Mouse (Mus musculus): ENCODE measurements around the gene Gm10961. TPM values are rescaled to one million over a fixed set of nuclear protein-coding genes. Genes with fewer than 3 reads are reported as not detected.
A peak's percentile ranks its signal among the peaks of the same experiment; 100 is the strongest.

The Gm10961 gene
- polyA plus RNA-seq, 1 experiment from 2014 or later: not detected

GRCm38 (mm10) chr3:107619911-107620310 is 11.2 kb upstream of the Gm10961 start:
- Histone ChIP-seq H3K36me3 (peaks cover 96% of the 10 kb centered on the region), H3K4me1 (no peaks in the 10 kb centered on the region), H3K4me3 (replicated peaks) (no peak overlapping the region), H3K27me3 (replicated peaks) (no peaks in the 10 kb centered on the region), H3K4me2 (no peak overlapping the region), H3K9ac (replicated peaks) (no peak overlapping the region), H3K9me3 (replicated peaks) (no peaks in the 10 kb centered on the region), H3K27ac (replicated peaks) (no peak overlapping the region)
- no peak for ATAC-seq (ENCODE audit: low FRiP score)
- WGBS: 90% methylated on average over 6 of the region's 6 CpGs

GRCm38 (mm10) chr3:107621286-107622075 is 9.6 kb upstream of the Gm10961 start:
- no peak for ATAC-seq (ENCODE audit: low FRiP score)
- Histone ChIP-seq H3K27me3 (replicated peaks) (no peaks in the 10 kb centered on the region), H3K4me1 (no peaks in the 10 kb centered on the region), H3K4me3 (replicated peaks) (no peak overlapping the region), H3K9ac (replicated peaks) (no peak overlapping the region), H3K4me2 (no peak overlapping the region), H3K27ac (replicated peaks) (no peak overlapping the region), H3K36me3 (peaks cover 96% of the 10 kb centered on the region), H3K9me3 (replicated peaks) (no peaks in the 10 kb centered on the region)
- whole genome bisulfite sequencing: 91% methylated on average over 21 of the region's 21 CpGs

DNA sequence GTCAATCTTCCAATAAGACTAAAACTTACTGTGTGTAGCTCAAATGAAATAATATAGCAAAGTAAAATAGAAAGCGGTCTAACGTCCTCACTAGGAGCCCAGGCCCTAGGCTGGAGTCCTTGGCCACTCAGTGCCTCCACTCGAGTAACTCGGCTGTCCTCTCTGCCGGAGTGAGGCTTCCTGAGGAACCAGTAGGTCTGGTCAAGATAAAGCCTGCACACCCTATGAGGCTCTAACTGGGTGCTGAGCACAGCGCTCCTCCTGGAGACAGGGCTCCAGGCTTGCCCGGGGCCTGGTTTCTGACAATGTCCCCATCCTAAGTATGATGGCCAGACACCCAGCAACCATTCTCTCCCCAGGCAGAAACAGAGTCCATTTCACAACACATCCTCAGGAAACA is 8.6 kb upstream of the Gm10961 start:
- Histone ChIP-seq H3K36me3 (peaks cover 96% of the 10 kb centered on the region), H3K9me3 (replicated peaks) (no peaks in the 10 kb centered on the region), H3K9ac (replicated peaks) (no peak overlapping the region), H3K4me2 (no peak overlapping the region), H3K4me1 (peaks cover 4% of the 10 kb centered on the region; the same call in 1 of the 2 replicates), H3K27ac (replicated peaks) (no peak overlapping the region), H3K4me3 (replicated peaks) (no peak overlapping the region), H3K27me3 (replicated peaks) (no peaks in the 10 kb centered on the region)
- no peak for ATAC-seq (ENCODE audit: low FRiP score)
- WGBS: 97% methylated on average over 7 of the region's 7 CpGs

DNA sequence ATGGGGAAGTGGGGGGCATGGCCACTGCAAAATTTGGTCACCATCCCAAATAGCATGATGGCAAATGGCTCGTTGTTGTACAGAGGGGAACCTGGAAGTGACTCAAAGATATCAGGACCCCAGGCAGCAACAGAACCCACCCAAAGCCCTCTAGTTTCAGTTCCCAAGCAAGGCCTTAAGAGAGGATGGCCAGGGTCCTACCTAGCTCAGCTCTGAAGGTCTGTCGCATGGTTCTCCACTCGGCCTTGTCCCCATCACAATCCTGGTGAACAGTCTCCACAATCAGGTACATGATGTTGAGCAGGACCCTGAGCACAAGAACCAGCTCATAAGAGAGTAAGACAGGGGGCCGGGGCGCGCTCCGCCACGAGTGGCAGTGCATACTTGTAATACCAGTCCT is 6.7 kb upstream of the Gm10961 start:
- Histone ChIP-seq H3K27ac (replicated peaks) (no peak overlapping the region), H3K27me3 (replicated peaks) (no peaks in the 10 kb centered on the region), H3K36me3 (peaks cover 89% of the 10 kb centered on the region), H3K4me2 (no peak overlapping the region), H3K4me3 (replicated peaks) (no peak overlapping the region), H3K9ac (replicated peaks) (no peak overlapping the region), H3K4me1 (peaks cover 10% of the 10 kb centered on the region), H3K9me3 (replicated peaks) (no peaks in the 10 kb centered on the region)
- WGBS: 98% methylated on average over 8 of the region's 8 CpGs
- ATAC-seq (ENCODE audit: low FRiP score): no peak

DNA sequence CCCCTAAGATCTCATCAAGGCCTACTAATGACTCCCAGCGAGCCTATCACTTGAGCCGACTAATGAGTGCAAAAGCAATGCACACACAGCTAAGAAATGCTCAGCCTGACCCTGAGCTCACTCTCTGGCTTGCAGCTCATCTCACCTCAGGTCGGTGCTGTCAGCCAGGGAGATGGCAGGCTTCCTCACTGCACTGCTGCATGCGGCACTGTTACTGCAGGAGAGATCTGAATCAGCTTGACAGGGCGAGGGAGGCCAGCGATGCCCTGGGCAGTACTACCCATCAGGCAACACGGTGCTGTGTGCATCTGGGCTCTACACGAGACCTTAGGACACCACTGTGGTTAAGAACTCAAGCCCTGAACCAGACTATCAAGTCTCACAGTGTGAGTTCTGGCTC is 5.6 kb upstream of the Gm10961 start:
- Histone ChIP-seq H3K27ac (replicated peaks) (no peak overlapping the region), H3K4me3 (replicated peaks) (no peak overlapping the region), H3K4me1 (peaks cover 21% of the 10 kb centered on the region), H3K27me3 (replicated peaks) (no peaks in the 10 kb centered on the region), H3K4me2 (no peak overlapping the region), H3K9ac (replicated peaks) (no peak overlapping the region), H3K9me3 (replicated peaks) (no peaks in the 10 kb centered on the region), H3K36me3 (peaks cover 81% of the 10 kb centered on the region)
- no peak for ATAC-seq (ENCODE audit: low FRiP score)
- 91% methylated on average over 8 of the region's 8 CpGs for WGBS

DNA sequence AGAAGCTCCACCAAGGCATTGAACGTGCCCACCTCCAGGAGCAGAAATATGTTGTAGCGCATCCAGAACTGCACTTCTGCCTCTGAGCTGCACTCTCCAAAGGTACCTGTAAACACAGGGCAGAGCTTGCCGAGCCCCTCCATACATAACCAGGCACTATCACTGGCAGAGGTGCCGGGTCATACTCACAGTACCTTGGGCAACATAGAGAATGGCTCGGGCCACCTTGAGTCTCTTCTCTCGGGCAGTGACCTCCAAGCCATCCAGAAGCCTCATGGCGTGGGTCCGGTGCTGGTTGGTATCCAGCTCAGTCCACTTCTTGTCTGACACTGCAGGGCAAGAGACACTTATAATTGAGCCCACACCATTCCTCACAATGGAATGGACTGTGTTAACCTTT is 4.4 kb upstream of the Gm10961 start:
- Histone ChIP-seq H3K4me2 (no peak overlapping the region), H3K27me3 (replicated peaks) (no peaks in the 10 kb centered on the region), H3K4me1 (peaks cover 24% of the 10 kb centered on the region), H3K4me3 (replicated peaks) (no peak overlapping the region), H3K27ac (replicated peaks) (no peak overlapping the region), H3K36me3 (peaks cover 69% of the 10 kb centered on the region), H3K9ac (replicated peaks) (no peak overlapping the region), H3K9me3 (replicated peaks) (no peaks in the 10 kb centered on the region)
- ATAC-seq (ENCODE audit: low FRiP score): no peak
- 98% methylated on average over 8 of the region's 8 CpGs for whole genome bisulfite sequencing

GRCm38 (mm10) chr3:107627641-107628040 is 3.5 kb upstream of the Gm10961 start:
- no peaks in the 10 kb centered on the region for H3K27me3 ChIP-seq (replicated peaks)
- 93% methylated on average over 7 of the region's 7 CpGs for WGBS
- peaks cover 27% of the 10 kb centered on the region for H3K4me1 ChIP-seq
- no peak overlapping the region for H3K27ac ChIP-seq (replicated peaks)
- ATAC-seq (ENCODE audit: low FRiP score): no peak
- H3K36me3 ChIP-seq: peaks cover 60% of the 10 kb centered on the region
- no peak overlapping the region for H3K4me3 ChIP-seq (replicated peaks)
- H3K9me3 ChIP-seq (replicated peaks): no peaks in the 10 kb centered on the region
- H3K4me2 ChIP-seq: no peak overlapping the region
- no peak overlapping the region for H3K9ac ChIP-seq (replicated peaks)

- ATAC-seq (ENCODE audit: low FRiP score): no peak
- Histone ChIP-seq H3K4me3 (replicated peaks) (no peak overlapping the region), H3K9ac (replicated peaks) (no peak overlapping the region), H3K4me1 (peaks cover 27% of the 10 kb centered on the region), H3K27ac (replicated peaks) (no peak overlapping the region), H3K27me3 (replicated peaks) (no peaks in the 10 kb centered on the region), H3K4me2 (no peak overlapping the region), H3K9me3 (replicated peaks) (no peaks in the 10 kb centered on the region), H3K36me3 (peaks cover 51% of the 10 kb centered on the region)
- WGBS: 96% methylated on average over 2 of the region's 2 CpGs
Measured at GRCm38 (mm10) chr3:107628551-107628950, 2.6 kb upstream of the Gm10961 start.

- Histone ChIP-seq H3K9ac (replicated peaks) (no peak overlapping the region), H3K27ac (replicated peaks) (no peak overlapping the region), H3K27me3 (replicated peaks) (no peaks in the 10 kb centered on the region), H3K9me3 (replicated peaks) (no peaks in the 10 kb centered on the region), H3K36me3 (peaks cover 43% of the 10 kb centered on the region), H3K4me3 (replicated peaks) (no peak overlapping the region), H3K4me1 (peaks cover 27% of the 10 kb centered on the region), H3K4me2 (0 out of 2 replicates have a peak overlapping the region, but pooled peaks have one; percentile 72)
- WGBS: 93% methylated on average over 4 of the region's 4 CpGs
- no peak for ATAC-seq (ENCODE audit: low FRiP score)
Measured at GRCm38 (mm10) chr3:107629411-107629810, 1.7 kb upstream of the Gm10961 start.

DNA sequence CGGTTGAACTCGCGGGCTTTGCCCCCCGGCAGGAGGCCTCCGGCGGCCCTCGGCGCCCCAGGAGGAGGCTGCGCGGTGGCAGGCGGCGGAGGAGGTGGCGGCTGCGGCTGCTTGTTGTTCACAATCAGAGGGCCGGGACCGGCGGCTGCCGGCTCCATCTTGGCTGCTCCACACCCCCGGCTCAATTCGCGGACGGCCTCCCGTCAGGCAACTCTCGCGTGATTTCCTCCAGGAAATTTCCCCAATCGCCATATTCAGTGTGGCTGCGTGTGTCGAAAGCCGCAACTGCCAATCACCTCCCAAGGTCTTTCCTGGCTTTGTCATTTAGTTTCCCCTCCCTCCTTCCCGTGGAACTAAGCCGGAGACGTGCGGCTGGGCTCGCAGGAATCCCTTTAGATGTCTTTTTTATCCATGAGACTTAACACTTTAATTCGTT is 419 bp downstream of the Gm10961 start, which contains the start of gene Strip1:
Gene Strip1 (minus strand): TSS at position 172 of the 436 bp plus-strand sequence.
- Histone ChIP-seq H3K4me3 (replicated peaks) (peak within 1 kb of the TSS; percentile 94), H3K36me3 (peaks cover 21% of the 10 kb centered on the region), H3K27ac (replicated peaks) (peak within 1 kb of the TSS; percentile 99), H3K4me2 (peak within 1 kb of the TSS; percentile 72), H3K27me3 (replicated peaks) (no peaks in the 10 kb centered on the region), H3K9ac (replicated peaks) (peak within 1 kb of the TSS; percentile 100), H3K4me1 (peaks cover 27% of the 10 kb centered on the region), H3K9me3 (replicated peaks) (no peaks in the 10 kb centered on the region)
- WGBS: under 1% methylated on average over 35 of the region's 35 CpGs
- ATAC-seq (ENCODE audit: low FRiP score): peak; percentile 97

DNA sequence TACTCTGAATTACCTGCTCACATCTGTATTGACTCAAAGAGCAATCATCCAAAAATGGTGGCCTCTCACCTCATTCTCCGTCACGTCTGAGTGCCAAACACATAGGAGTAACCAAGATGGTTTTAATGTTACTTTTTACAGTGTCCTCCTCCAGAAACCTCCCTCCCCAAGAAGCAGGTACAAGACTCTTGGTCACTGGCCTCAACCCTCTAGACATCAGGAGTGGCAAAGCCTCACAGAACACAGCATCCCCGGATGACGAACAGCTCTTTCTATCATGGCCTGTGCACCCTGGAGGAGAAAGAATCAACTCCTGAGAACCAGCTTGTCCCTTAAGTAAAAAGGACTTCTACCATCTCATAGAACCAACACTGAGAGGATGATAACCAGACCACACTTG is 1.7 kb downstream of the Gm10961 start:
- Histone ChIP-seq H3K4me1 (peaks cover 23% of the 10 kb centered on the region), H3K27me3 (replicated peaks) (no peaks in the 10 kb centered on the region), H3K36me3 (peaks cover 9% of the 10 kb centered on the region), H3K9me3 (replicated peaks) (no peaks in the 10 kb centered on the region), H3K4me3 (replicated peaks) (no peak overlapping the region), H3K27ac (replicated peaks) (no peak overlapping the region), H3K9ac (replicated peaks) (no peak overlapping the region), H3K4me2 (no peak overlapping the region)
- 91% methylated on average over 4 of the region's 4 CpGs for WGBS
- no peak for ATAC-seq (ENCODE audit: low FRiP score)

DNA sequence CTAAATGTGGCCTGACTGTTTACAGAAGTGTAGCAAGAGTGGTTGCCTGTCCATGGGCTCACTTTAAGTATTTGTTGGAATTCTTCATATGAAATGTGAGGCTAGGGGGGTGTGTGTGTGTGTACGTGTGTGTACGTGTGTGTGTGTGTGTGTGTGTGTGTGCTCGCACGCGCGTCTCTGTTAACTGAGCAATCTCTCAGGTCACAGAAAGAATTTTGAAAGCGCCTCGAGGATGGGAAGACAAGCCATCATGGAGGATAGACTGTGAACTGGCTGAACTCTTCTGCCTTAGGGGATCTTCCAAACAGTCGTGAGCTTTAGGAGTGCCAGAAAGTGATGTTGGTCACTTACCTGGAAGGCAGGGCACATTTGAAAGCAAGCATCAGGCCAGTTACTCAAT is 2.8 kb downstream of the Gm10961 start:
- H3K4me3 ChIP-seq (replicated peaks): no peak overlapping the region
- H3K9me3 ChIP-seq (replicated peaks): no peaks in the 10 kb centered on the region
- no peak overlapping the region for H3K27ac ChIP-seq (replicated peaks)
- no peaks in the 10 kb centered on the region; the same call in 1 of the 2 replicates for H3K36me3 ChIP-seq
- no peak for ATAC-seq (ENCODE audit: low FRiP score)
- H3K4me2 ChIP-seq: no peak overlapping the region
- no peak overlapping the region for H3K9ac ChIP-seq (replicated peaks)
- H3K27me3 ChIP-seq (replicated peaks): no peaks in the 10 kb centered on the region
- H3K4me1 ChIP-seq: peaks cover 19% of the 10 kb centered on the region
- WGBS: 92% methylated on average over 9 of the region's 9 CpGs

Data from neural tube, embryonic 15.5 days (tissue).